Mouse (Mus musculus): ENCODE results near the gene Cul7. TPM values are rescaled to one million over a fixed set of nuclear protein-coding genes. Genes with fewer than 3 reads are reported as not detected.

Cul7 gene
- polyA plus RNA-seq, 1 experiment from 2014 or later: 46.3 TPM

DNA sequence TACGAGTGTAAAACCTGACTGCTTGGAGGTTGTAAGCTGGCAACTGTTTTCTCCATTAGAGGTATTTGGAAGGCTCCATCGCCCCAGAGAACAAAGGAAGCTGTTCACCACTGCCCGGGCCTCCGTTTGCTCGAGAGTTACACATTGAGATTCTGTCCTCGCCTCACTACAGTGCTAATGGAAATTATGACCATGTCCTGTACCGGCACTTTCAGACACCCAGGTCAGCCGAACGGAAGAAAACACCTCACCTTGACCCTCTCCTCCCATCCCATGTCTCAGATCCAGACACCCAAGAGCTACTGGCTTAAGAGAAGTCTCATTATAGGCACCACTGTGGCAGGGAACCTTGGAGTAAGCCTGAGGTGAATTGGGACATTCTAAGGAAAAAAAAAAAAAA, 63.7 kb downstream of the Cul7 start:
- Histone ChIP-seq H3K4me3 (replicated peaks) (no peak overlapping the region), H3K36me3 (peaks cover 37% of the 10 kb centered on the region), H3K27me3 (no peaks in the 10 kb centered on the region), H3K4me2 (replicated peaks) (no peak overlapping the region), H3K27ac (no peak overlapping the region), H3K9me3 (no peaks in the 10 kb centered on the region), H3K4me1 (replicated peaks) (peaks cover 19% of the 10 kb centered on the region), H3K9ac (replicated peaks) (no peak overlapping the region)
- WGBS: 89% methylated on average over 9 of the region's 9 CpGs
- ATAC-seq: no peak

Other genes starting within 250 kb of the Cul7 start
- 2.1 TPM in 2 replicates for gene Crip3, start 221.4 kb upstream of the Cul7 start, polyA plus RNA-seq (2015; fragmentation: Nextera tagmentation; extraction: Ambion mirVana)
- gene Slc22a7, start 211.9 kb upstream of the Cul7 start, polyA plus RNA-seq (2015; fragmentation: Nextera tagmentation; extraction: Ambion mirVana): not detected in 2 replicates
- 4.6 and 5.0 TPM in 2 replicates for gene Ttbk1, start 162.7 kb upstream of the Cul7 start, polyA plus RNA-seq (2015; fragmentation: Nextera tagmentation; extraction: Ambion mirVana)
- 31.6 and 32.4 TPM in 2 replicates for gene Dnph1, start 153.6 kb upstream of the Cul7 start, polyA plus RNA-seq (2015; fragmentation: Nextera tagmentation; extraction: Ambion mirVana)
- gene Cul9, start 103.9 kb upstream of the Cul7 start, polyA plus RNA-seq (2015; fragmentation: Nextera tagmentation; extraction: Ambion mirVana): 18.7 and 20.3 TPM in 2 replicates
- 4.1 and 6.0 TPM in 2 replicates for gene Srf, start 94.2 kb upstream of the Cul7 start, polyA plus RNA-seq (2015; fragmentation: Nextera tagmentation; extraction: Ambion mirVana)
- 33.4 and 37.5 TPM in 2 replicates for gene Ptk7, start 20.8 kb upstream of the Cul7 start, polyA plus RNA-seq (2015; fragmentation: Nextera tagmentation; extraction: Ambion mirVana)
- 49.1 and 54.1 TPM in 2 replicates for gene Klc4, start 4.3 kb upstream of the Cul7 start, polyA plus RNA-seq (2015; fragmentation: Nextera tagmentation; extraction: Ambion mirVana)
- 75.1 and 89.5 TPM in 2 replicates for gene Mrpl2, start 4.1 kb upstream of the Cul7 start, polyA plus RNA-seq (2015; fragmentation: Nextera tagmentation; extraction: Ambion mirVana)
- gene Rrp36, start 24.0 kb downstream of the Cul7 start, polyA plus RNA-seq (2015; fragmentation: Nextera tagmentation; extraction: Ambion mirVana): 48.1 and 49.9 TPM in 2 replicates
- 237 and 241 TPM in 2 replicates for gene Mea1, start 28.5 kb downstream of the Cul7 start, polyA plus RNA-seq (2015; fragmentation: Nextera tagmentation; extraction: Ambion mirVana)
- gene Klhdc3, start 30.6 kb downstream of the Cul7 start, polyA plus RNA-seq (2015; fragmentation: Nextera tagmentation; extraction: Ambion mirVana): 152 TPM in 2 replicates
- 88.6 and 94.5 TPM in 2 replicates for gene Ppp2r5d, start 54.8 kb downstream of the Cul7 start, polyA plus RNA-seq (2015; fragmentation: Nextera tagmentation; extraction: Ambion mirVana)
- gene Pex6, start 61.1 kb downstream of the Cul7 start, polyA plus RNA-seq (2015; fragmentation: Nextera tagmentation; extraction: Ambion mirVana): 21.3 and 24.3 TPM in 2 replicates
- gene Gnmt, start 78.8 kb downstream of the Cul7 start, polyA plus RNA-seq (2015; fragmentation: Nextera tagmentation; extraction: Ambion mirVana): 0.80 and 0.81 TPM in 2 replicates
- 55.7 and 59.8 TPM in 2 replicates for gene Cnpy3, start 101.9 kb downstream of the Cul7 start, polyA plus RNA-seq (2015; fragmentation: Nextera tagmentation; extraction: Ambion mirVana)
- 0.24 and 0.46 TPM in 2 replicates for gene Ptcra, start 113.4 kb downstream of the Cul7 start, polyA plus RNA-seq (2015; fragmentation: Nextera tagmentation; extraction: Ambion mirVana)
- 53.4 and 54.0 TPM in 2 replicates for gene 2310039H08Rik, start 122.3 kb downstream of the Cul7 start, polyA plus RNA-seq (2015; fragmentation: Nextera tagmentation; extraction: Ambion mirVana)
- gene Rpl7l1, start 132.3 kb downstream of the Cul7 start, polyA plus RNA-seq (2015; fragmentation: Nextera tagmentation; extraction: Ambion mirVana): 119 and 125 TPM in 2 replicates
- 9.4 and 9.6 TPM in 2 replicates for gene Bicral, start 208.1 kb downstream of the Cul7 start, polyA plus RNA-seq (2015; fragmentation: Nextera tagmentation; extraction: Ambion mirVana)
- gene Tbcc, start 240.3 kb downstream of the Cul7 start, polyA plus RNA-seq (2015; fragmentation: Nextera tagmentation; extraction: Ambion mirVana): 56.6 and 68.3 TPM in 2 replicates